Mouse (Mus musculus): ENCODE measurements around the gene Hoxa13. TPM values are rescaled to one million over a fixed set of nuclear protein-coding genes. Genes with fewer than 3 reads are reported as not detected.

Hoxa13 gene
- polyA plus RNA-seq, 1 experiment from 2014 or later: 0.15 TPM

DNA sequence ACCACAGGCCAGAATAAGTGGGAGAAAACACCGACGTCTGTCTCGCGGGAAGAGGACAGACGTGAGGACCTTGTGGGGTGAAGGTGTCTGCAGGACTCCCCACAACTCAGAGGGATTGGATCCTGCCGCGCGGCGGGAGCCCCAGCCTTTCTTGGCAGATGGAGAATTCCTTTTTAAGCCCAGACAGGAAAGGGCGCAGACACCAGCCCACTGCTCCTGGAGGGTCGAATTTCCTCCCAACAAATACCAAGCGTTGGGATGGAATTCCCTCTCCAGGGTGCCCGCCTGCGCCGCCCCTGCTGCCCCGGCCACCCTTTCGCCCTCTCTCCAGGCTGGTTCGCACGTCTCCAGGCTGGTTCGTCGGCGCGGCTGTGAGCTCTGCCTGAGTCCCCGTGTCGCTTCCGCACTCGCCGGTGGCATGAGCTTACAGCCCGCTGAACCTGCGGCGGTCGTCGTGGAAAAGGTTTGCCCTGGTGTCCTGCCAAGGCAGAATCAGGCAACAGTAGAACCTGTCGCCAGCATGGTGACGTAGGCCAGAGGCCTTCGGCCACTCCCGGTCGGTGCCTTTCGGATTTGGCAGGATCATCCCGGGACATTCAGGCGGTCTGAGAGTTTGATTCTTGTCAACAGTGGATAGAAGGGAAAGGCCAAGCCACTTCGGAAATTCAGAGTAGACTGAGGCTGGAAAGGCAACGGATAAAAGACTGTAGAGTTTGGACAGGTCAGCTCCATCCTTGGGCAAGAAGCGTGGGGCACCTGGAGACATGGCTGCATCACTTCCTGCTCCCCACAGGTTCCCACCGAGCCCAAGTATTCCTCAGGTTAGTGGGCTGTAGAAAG lies 30.6 kb upstream of the Hoxa13 start:
- Histone ChIP-seq H3K27ac (ENCODE audit: low read depth, low read length) (no peak overlapping the region), H3K9me3 (ENCODE audit: control insufficient read depth, low read length) (no peaks in the 10 kb centered on the region), H3K4me2 (peak overlapping the region; percentile 50), H3K4me3 (ENCODE audit: low read depth, low read length) (peak overlapping the region; percentile 17), H3K27me3 (replicated peaks; ENCODE audit: control insufficient read depth, insufficient read depth, low read length) (peaks cover 55% of the 10 kb centered on the region), H3K9ac (ENCODE audit: low read depth, low read length) (no peak overlapping the region), H3K4me1 (replicated peaks; ENCODE audit: control insufficient read depth, insufficient read depth, low read length) (no peaks in the 10 kb centered on the region), H3K36me3 (ENCODE audit: control insufficient read depth, insufficient read depth, low read length) (no peaks in the 10 kb centered on the region)
- no peak for DNase-seq (ENCODE audit: low spot score)
- 4% methylated on average over 45 of the region's 45 CpGs for WGBS
- no peak for ATAC-seq (replicated peaks; ENCODE audit: low FRiP score)

- peaks cover 55% of the 10 kb centered on the region for H3K27me3 ChIP-seq (replicated peaks; ENCODE audit: control insufficient read depth, insufficient read depth, low read length)
- WGBS: 19% methylated on average over 12 of the region's 12 CpGs
- ATAC-seq (replicated peaks; ENCODE audit: low FRiP score): no peak
- H3K36me3 ChIP-seq (ENCODE audit: control insufficient read depth, insufficient read depth, low read length): no peaks in the 10 kb centered on the region
- H3K27ac ChIP-seq (ENCODE audit: low read depth, low read length): no peak overlapping the region
- no peaks in the 10 kb centered on the region for H3K4me1 ChIP-seq (replicated peaks; ENCODE audit: control insufficient read depth, insufficient read depth, low read length)
- no peak overlapping the region for H3K4me3 ChIP-seq (ENCODE audit: low read depth, low read length)
- H3K4me2 ChIP-seq: no peak overlapping the region
- no peak for DNase-seq (ENCODE audit: low spot score)
- no peaks in the 10 kb centered on the region for H3K9me3 ChIP-seq (ENCODE audit: control insufficient read depth, low read length)
- no peak overlapping the region for H3K9ac ChIP-seq (ENCODE audit: low read depth, low read length)
Observed at GRCm38 (mm10) chr6:52290186-52290585, 29.5 kb upstream of the Hoxa13 start.

GRCm38 (mm10) chr6:52283896-52284295 lies 23.2 kb upstream of the Hoxa13 start:
- WGBS: 83% methylated on average over 5 of the region's 5 CpGs
- DNase-seq (ENCODE audit: low spot score) (no peak), ATAC-seq (replicated peaks; ENCODE audit: low FRiP score) (no peak)
- no peak overlapping the region for H3K4me3 ChIP-seq (ENCODE audit: low read depth, low read length)
- H3K9ac ChIP-seq (ENCODE audit: low read depth, low read length): no peak overlapping the region
- no peaks in the 10 kb centered on the region for H3K9me3 ChIP-seq (ENCODE audit: control insufficient read depth, low read length)
- no peak overlapping the region for H3K4me2 ChIP-seq
- no peak overlapping the region for H3K27ac ChIP-seq (ENCODE audit: low read depth, low read length)
- no peaks in the 10 kb centered on the region for H3K36me3 ChIP-seq (ENCODE audit: control insufficient read depth, insufficient read depth, low read length)
- H3K4me1 ChIP-seq (replicated peaks; ENCODE audit: control insufficient read depth, insufficient read depth, low read length): no peaks in the 10 kb centered on the region
- peaks cover 19% of the 10 kb centered on the region for H3K27me3 ChIP-seq (replicated peaks; ENCODE audit: control insufficient read depth, insufficient read depth, low read length)

GRCm38 (mm10) chr6:52281084-52281483 lies 20.4 kb upstream of the Hoxa13 start:
- Histone ChIP-seq H3K9ac (ENCODE audit: low read depth, low read length) (no peak overlapping the region), H3K36me3 (ENCODE audit: control insufficient read depth, insufficient read depth, low read length) (no peaks in the 10 kb centered on the region), H3K27ac (ENCODE audit: low read depth, low read length) (no peak overlapping the region), H3K27me3 (replicated peaks; ENCODE audit: control insufficient read depth, insufficient read depth, low read length) (peaks cover 34% of the 10 kb centered on the region), H3K4me2 (no peak overlapping the region), H3K9me3 (ENCODE audit: control insufficient read depth, low read length) (no peaks in the 10 kb centered on the region), H3K4me1 (replicated peaks; ENCODE audit: control insufficient read depth, insufficient read depth, low read length) (no peaks in the 10 kb centered on the region), H3K4me3 (ENCODE audit: low read depth, low read length) (no peak overlapping the region)
- DNase-seq (ENCODE audit: low spot score) (no peak), ATAC-seq (replicated peaks; ENCODE audit: low FRiP score) (no peak)
- 65% methylated on average over 12 of the region's 12 CpGs for WGBS

DNA sequence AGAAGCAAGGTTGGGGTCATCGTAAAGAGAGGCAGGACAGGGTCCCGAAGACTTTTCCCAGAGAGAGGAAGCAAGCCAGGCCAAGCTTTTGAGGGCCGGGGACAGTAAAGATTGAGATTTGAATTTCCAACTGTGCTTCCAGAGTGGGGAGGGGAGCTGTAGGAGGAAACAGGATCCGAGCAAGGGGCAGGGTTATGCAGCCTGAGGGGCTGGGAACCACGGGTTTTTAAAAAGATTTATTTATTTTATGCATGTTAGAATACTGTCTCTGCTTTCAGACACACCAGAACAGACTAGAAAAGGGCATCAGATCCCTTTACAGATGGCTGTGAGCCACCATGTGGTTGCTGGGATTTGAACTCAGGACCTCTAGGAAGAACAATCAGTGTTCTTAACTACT lies 16.2 kb upstream of the Hoxa13 start:
- no peak for ATAC-seq (replicated peaks; ENCODE audit: low FRiP score)
- Histone ChIP-seq H3K4me2 (no peak overlapping the region), H3K4me1 (replicated peaks; ENCODE audit: control insufficient read depth, insufficient read depth, low read length) (no peaks in the 10 kb centered on the region), H3K27me3 (replicated peaks; ENCODE audit: control insufficient read depth, insufficient read depth, low read length) (peaks cover 67% of the 10 kb centered on the region), H3K9ac (ENCODE audit: low read depth, low read length) (no peak overlapping the region), H3K36me3 (ENCODE audit: control insufficient read depth, insufficient read depth, low read length) (no peaks in the 10 kb centered on the region), H3K9me3 (ENCODE audit: control insufficient read depth, low read length) (no peaks in the 10 kb centered on the region), H3K27ac (ENCODE audit: low read depth, low read length) (no peak overlapping the region), H3K4me3 (ENCODE audit: low read depth, low read length) (no peak overlapping the region)
- DNase-seq (ENCODE audit: low spot score): no peak
- WGBS: 17% methylated on average over 5 of the region's 5 CpGs

DNA sequence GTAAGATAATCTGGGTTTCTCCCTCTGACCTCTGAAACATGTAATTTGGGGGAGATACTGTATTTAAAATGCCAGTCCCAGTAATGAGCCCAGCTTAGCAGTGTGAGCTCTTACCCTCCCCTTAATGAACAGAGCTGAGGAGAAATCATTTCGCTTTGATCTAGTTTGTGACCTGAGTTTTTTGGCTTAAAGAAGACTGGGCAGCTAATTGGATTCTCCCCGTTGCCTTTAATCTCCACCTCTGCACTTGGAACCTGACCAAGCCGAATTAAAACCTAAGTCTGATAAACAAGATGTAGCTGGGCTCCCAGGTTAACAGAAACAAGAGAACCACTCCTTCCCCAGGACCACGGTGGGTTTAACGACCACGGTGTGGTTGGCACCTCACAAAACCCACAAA lies 15.7 kb upstream of the Hoxa13 start:
- Histone ChIP-seq H3K9me3 (ENCODE audit: control insufficient read depth, low read length) (no peaks in the 10 kb centered on the region), H3K36me3 (ENCODE audit: control insufficient read depth, insufficient read depth, low read length) (no peaks in the 10 kb centered on the region), H3K27ac (ENCODE audit: low read depth, low read length) (no peak overlapping the region), H3K4me2 (no peak overlapping the region), H3K9ac (ENCODE audit: low read depth, low read length) (no peak overlapping the region), H3K4me1 (replicated peaks; ENCODE audit: control insufficient read depth, insufficient read depth, low read length) (no peaks in the 10 kb centered on the region), H3K4me3 (ENCODE audit: low read depth, low read length) (no peak overlapping the region), H3K27me3 (replicated peaks; ENCODE audit: control insufficient read depth, insufficient read depth, low read length) (peaks cover 73% of the 10 kb centered on the region)
- 6% methylated on average over 6 of the region's 6 CpGs for WGBS
- ATAC-seq (replicated peaks; ENCODE audit: low FRiP score) (no peak), DNase-seq (ENCODE audit: low spot score) (no peak)

- Histone ChIP-seq H3K4me3 (ENCODE audit: low read depth, low read length) (no peak overlapping the region), H3K9ac (ENCODE audit: low read depth, low read length) (no peak overlapping the region), H3K4me2 (no peak overlapping the region), H3K27me3 (replicated peaks; ENCODE audit: control insufficient read depth, insufficient read depth, low read length) (peaks cover 73% of the 10 kb centered on the region), H3K36me3 (ENCODE audit: control insufficient read depth, insufficient read depth, low read length) (no peaks in the 10 kb centered on the region), H3K4me1 (replicated peaks; ENCODE audit: control insufficient read depth, insufficient read depth, low read length) (no peaks in the 10 kb centered on the region), H3K9me3 (ENCODE audit: control insufficient read depth, low read length) (no peaks in the 10 kb centered on the region), H3K27ac (ENCODE audit: low read depth, low read length) (no peak overlapping the region)
- no peak for DNase-seq (ENCODE audit: low spot score)
- 22% methylated on average over 8 of the region's 8 CpGs for WGBS
- ATAC-seq (replicated peaks; ENCODE audit: low FRiP score): no peak
Observed at GRCm38 (mm10) chr6:52275563-52276280, 15.0 kb upstream of the Hoxa13 start.

DNA sequence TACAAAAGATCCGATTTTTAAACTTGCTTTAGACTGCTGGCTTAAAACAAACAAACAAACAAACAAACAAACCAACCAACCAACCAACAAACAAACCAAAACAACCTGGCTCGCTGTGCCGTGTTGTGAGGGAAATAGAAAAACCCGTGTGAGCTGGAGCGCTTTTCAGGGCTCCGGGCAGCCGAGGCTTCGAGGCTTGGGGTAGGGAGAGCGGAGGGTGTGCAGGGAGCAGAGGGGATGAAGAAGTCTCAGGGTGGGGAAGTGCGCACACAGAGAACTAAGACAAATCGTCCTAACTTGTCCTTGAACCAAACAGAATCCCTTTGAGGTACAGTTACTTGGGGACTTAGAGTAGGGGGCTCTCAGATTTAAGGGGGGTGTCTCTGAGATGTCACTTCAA lies 13.9 kb upstream of the Hoxa13 start:
- H3K4me2 ChIP-seq: no peak overlapping the region
- H3K9me3 ChIP-seq (ENCODE audit: control insufficient read depth, low read length): no peaks in the 10 kb centered on the region
- no peak overlapping the region for H3K4me3 ChIP-seq (ENCODE audit: low read depth, low read length)
- ATAC-seq (replicated peaks; ENCODE audit: low FRiP score): no peak
- WGBS: 9% methylated on average over 11 of the region's 11 CpGs
- H3K27ac ChIP-seq (ENCODE audit: low read depth, low read length): no peak overlapping the region
- peaks cover 85% of the 10 kb centered on the region for H3K27me3 ChIP-seq (replicated peaks; ENCODE audit: control insufficient read depth, insufficient read depth, low read length)
- H3K36me3 ChIP-seq (ENCODE audit: control insufficient read depth, insufficient read depth, low read length): no peaks in the 10 kb centered on the region
- no peaks in the 10 kb centered on the region for H3K4me1 ChIP-seq (replicated peaks; ENCODE audit: control insufficient read depth, insufficient read depth, low read length)
- no peak overlapping the region for H3K9ac ChIP-seq (ENCODE audit: low read depth, low read length)
- DNase-seq (ENCODE audit: low spot score): no peak

Measured in liver, embryonic 11.5 days (tissue).